Mouse (Mus musculus): ENCODE data around the gene Ubr4. TPM values are rescaled to one million over a fixed set of nuclear protein-coding genes. Genes with fewer than 3 reads are reported as not detected.

The Ubr4 gene
- total RNA-seq, 4 experiments from 2014 or later, result 149 to 211 (median 162) TPM

- peak; percentile 31 to 74 for DNase-seq (ENCODE audit: low spot score in 2 of 2)
Measured at GRCm38 (mm10) chr4:139430176-139430575, 77.8 kb downstream of the Ubr4 start.

- DNase-seq (ENCODE audit: low spot score in 2 of 2), result no peak
Measured at GRCm38 (mm10) chr4:139430891-139431290, 78.5 kb downstream of the Ubr4 start.

- no peak for DNase-seq (ENCODE audit: low spot score in 2 of 2)
Measured at GRCm38 (mm10) chr4:139432966-139433765, 80.8 kb downstream of the Ubr4 start.

- DNase-seq (ENCODE audit: low spot score in 2 of 2), result no peak
Measured at GRCm38 (mm10) chr4:139441244-139441643, 88.8 kb downstream of the Ubr4 start.

- no peak for DNase-seq (ENCODE audit: low spot score in 2 of 2)
Measured at GRCm38 (mm10) chr4:139441806-139442205, 89.4 kb downstream of the Ubr4 start.

- DNase-seq (ENCODE audit: low spot score in 2 of 2), result no peak
Measured at GRCm38 (mm10) chr4:139442391-139443355, 90.3 kb downstream of the Ubr4 start.

GRCm38 (mm10) chr4:139444315-139444714, 91.9 kb downstream of the Ubr4 start:
- no peak for DNase-seq (ENCODE audit: low spot score in 2 of 2)

- DNase-seq (ENCODE audit: low spot score in 2 of 2), result no peak
Measured at GRCm38 (mm10) chr4:139446176-139446575, 93.8 kb downstream of the Ubr4 start.

GRCm38 (mm10) chr4:139446731-139447675, 94.6 kb downstream of the Ubr4 start:
- DNase-seq (ENCODE audit: low spot score in 2 of 2), result no peak

GRCm38 (mm10) chr4:139452944-139453700, 100.7 kb downstream of the Ubr4 start:
- no peak for DNase-seq (ENCODE audit: low spot score in 2 of 2)

- no peak for DNase-seq (ENCODE audit: low spot score in 2 of 2)
Measured at GRCm38 (mm10) chr4:139454339-139454738, 101.9 kb downstream of the Ubr4 start.

- no peak for DNase-seq (ENCODE audit: low spot score in 2 of 2)
Measured at GRCm38 (mm10) chr4:139459970-139460369, 107.6 kb downstream of the Ubr4 start.

- peak in 1 of 2 experiments; percentile 28 for DNase-seq (ENCODE audit: low spot score in 2 of 2)
Measured at GRCm38 (mm10) chr4:139464163-139464562, 111.8 kb downstream of the Ubr4 start.

- no peak for DNase-seq (ENCODE audit: low spot score in 2 of 2)
Measured at GRCm38 (mm10) chr4:139466541-139466940, 114.1 kb downstream of the Ubr4 start.

- DNase-seq (ENCODE audit: low spot score in 2 of 2), result peak; percentile 53 to 65
Measured at GRCm38 (mm10) chr4:139470198-139470597, 117.8 kb downstream of the Ubr4 start.

GRCm38 (mm10) chr4:139476663-139477625, 124.5 kb downstream of the Ubr4 start:
- no peak for DNase-seq (ENCODE audit: low spot score in 2 of 2)

- no peak for DNase-seq (ENCODE audit: low spot score in 2 of 2)
Measured at GRCm38 (mm10) chr4:139477983-139478382, 125.6 kb downstream of the Ubr4 start.

- DNase-seq (ENCODE audit: low spot score in 2 of 2), result no peak
Measured at GRCm38 (mm10) chr4:139479176-139479575, 126.8 kb downstream of the Ubr4 start.

GRCm38 (mm10) chr4:139481400-139481799, 129.0 kb downstream of the Ubr4 start:
- DNase-seq (ENCODE audit: low spot score in 2 of 2), result no peak

Data from left cerebral cortex, adult 8-10 months (tissue).